Mouse (Mus musculus): ENCODE measurements around the gene Zdhhc1.

- TF ChIP-seq EP300 (IDR thresholded peaks at IDR 0.05; ENCODE audit: low read depth) (no peak), CTCF (IDR thresholded peaks at IDR 0.05; ENCODE audit: low read depth) (no peak)
Measured at GRCm38 (mm10) chr8:105470681-105471313, 25.9 kb downstream of the Zdhhc1 start.
